Mouse (Mus musculus): ENCODE measurements around the gene Palm. TPM values are rescaled to one million over a fixed set of nuclear protein-coding genes. Genes with fewer than 3 reads are reported as not detected.

Gene Palm
- total RNA-seq, 2 experiments from 2014 or later = 42.1 to 50.8 TPM

- DNase-seq (ENCODE audit: low spot score in 2 of 2) = no peak
Observed at GRCm38 (mm10) chr10:79769329-79769728, 24.0 kb upstream of the Palm start.

GRCm38 (mm10) chr10:79772320-79772719 is 21.1 kb upstream of the Palm start:
- no peak for DNase-seq (ENCODE audit: low spot score in 2 of 2)

GRCm38 (mm10) chr10:79773208-79773607 is 20.2 kb upstream of the Palm start:
- DNase-seq (ENCODE audit: low spot score in 2 of 2) = no peak

GRCm38 (mm10) chr10:79774486-79775279 is 18.7 kb upstream of the Palm start:
- no peak for DNase-seq (ENCODE audit: low spot score in 2 of 2)

GRCm38 (mm10) chr10:79777103-79777531 is 16.3 kb upstream of the Palm start, which contains the start of gene Fstl3:
TSS of gene Fstl3 (plus strand) at chr10:79777272.
- no peak for DNase-seq (ENCODE audit: low spot score in 2 of 2)

GRCm38 (mm10) chr10:79778006-79778405 is 15.4 kb upstream of the Palm start:
- peak in 1 of 2 experiments; percentile 54 for DNase-seq (ENCODE audit: low spot score in 2 of 2)

GRCm38 (mm10) chr10:79779193-79779592 is 14.2 kb upstream of the Palm start:
- no peak for DNase-seq (ENCODE audit: low spot score in 2 of 2)

- DNase-seq (ENCODE audit: low spot score in 2 of 2) = peak; percentile 82 to 88
Observed at GRCm38 (mm10) chr10:79779784-79780663, 13.3 kb upstream of the Palm start.

- no peak for DNase-seq (ENCODE audit: low spot score in 2 of 2)
Observed at GRCm38 (mm10) chr10:79780664-79781015, 12.7 kb upstream of the Palm start.

GRCm38 (mm10) chr10:79781139-79781538 is 12.2 kb upstream of the Palm start:
- no peak for DNase-seq (ENCODE audit: low spot score in 2 of 2)

GRCm38 (mm10) chr10:79781956-79782355 is 11.4 kb upstream of the Palm start:
- DNase-seq (ENCODE audit: low spot score in 2 of 2) = no peak

GRCm38 (mm10) chr10:79783050-79783449 is 10.3 kb upstream of the Palm start:
- no peak for DNase-seq (ENCODE audit: low spot score in 2 of 2)

- no peak for DNase-seq (ENCODE audit: low spot score in 2 of 2)
Observed at GRCm38 (mm10) chr10:79783920-79784800, 9.2 kb upstream of the Palm start.

- peak; percentile 59 to 76 for DNase-seq (ENCODE audit: low spot score in 2 of 2)
Observed at GRCm38 (mm10) chr10:79788386-79789158, 4.8 kb upstream of the Palm start.

GRCm38 (mm10) chr10:79789581-79789980 is 3.8 kb upstream of the Palm start:
- no peak for DNase-seq (ENCODE audit: low spot score in 2 of 2)

- DNase-seq (ENCODE audit: low spot score in 2 of 2) = no peak
Observed at GRCm38 (mm10) chr10:79790861-79791260, 2.5 kb upstream of the Palm start, which contains the start of gene Prss57. TSS of gene Prss57 (minus strand) at chr10:79790961.

- DNase-seq (ENCODE audit: low spot score in 2 of 2) = no peak
Observed at GRCm38 (mm10) chr10:79792339-79793040, 882 bp upstream of the Palm start.

- DNase-seq (ENCODE audit: low spot score in 2 of 2) = no peak
Observed at GRCm38 (mm10) chr10:79793738-79794490, 542 bp downstream of the Palm start.

- DNase-seq (ENCODE audit: low spot score in 2 of 2) = peak in 1 of 2 experiments; percentile 65
Observed at GRCm38 (mm10) chr10:79794491-79794931, 1.1 kb downstream of the Palm start.
